Mouse (Mus musculus): ENCODE results near the gene Olfr186.
"Not testable (repeated sequence)": the region's sequence is repeated elsewhere in the genome, so short reads cannot be mapped to it uniquely, and the experiment has no call there.

The Olfr186 gene

DNA sequence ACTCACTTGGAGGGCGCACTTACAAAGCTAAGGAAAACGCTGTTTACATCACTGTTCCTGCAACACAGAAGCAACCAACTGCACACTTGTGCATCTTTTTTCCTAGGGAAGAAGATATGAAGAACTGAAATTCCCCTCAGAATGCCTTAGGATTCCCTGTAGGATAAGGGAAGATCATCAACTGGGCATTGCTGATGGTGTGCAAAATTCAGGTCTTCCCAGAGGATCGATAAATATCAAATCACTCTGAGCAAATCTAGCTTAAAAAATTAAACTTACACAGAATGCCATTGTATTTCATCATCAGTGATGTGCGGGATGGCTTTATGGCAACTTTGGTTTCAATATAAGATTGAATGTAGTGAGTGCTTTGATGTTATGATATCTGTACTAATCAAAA lies at the start of gene Olfr186:
TSS of gene Olfr186 (minus strand) at position 101 of the 400 bp plus-strand sequence.
- DNase-seq: no peak

DNA sequence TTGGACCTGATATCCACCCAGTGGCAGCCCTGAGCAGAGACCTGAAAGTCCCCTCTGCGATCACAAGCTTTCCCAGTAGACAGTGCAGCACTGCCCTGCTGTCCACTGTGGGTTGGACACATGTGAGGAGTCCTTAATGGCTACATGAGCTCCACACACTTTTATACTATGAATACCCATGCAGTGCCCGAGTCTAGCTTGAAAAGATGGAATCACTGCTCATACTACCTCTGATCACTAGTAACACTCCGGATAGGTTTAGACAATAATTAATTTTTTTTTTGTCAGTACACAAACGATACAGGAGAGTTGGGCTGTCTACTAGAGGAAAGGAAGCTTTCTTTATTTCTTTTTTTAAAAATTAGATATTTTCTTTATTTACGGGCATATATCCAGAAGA lies 47.8 kb upstream of the Olfr186 start, which contains the start of gene Olfr190:
TSS of gene Olfr190 (minus strand) at position 101 of the 400 bp plus-strand sequence.
- no peak for DNase-seq

DNA sequence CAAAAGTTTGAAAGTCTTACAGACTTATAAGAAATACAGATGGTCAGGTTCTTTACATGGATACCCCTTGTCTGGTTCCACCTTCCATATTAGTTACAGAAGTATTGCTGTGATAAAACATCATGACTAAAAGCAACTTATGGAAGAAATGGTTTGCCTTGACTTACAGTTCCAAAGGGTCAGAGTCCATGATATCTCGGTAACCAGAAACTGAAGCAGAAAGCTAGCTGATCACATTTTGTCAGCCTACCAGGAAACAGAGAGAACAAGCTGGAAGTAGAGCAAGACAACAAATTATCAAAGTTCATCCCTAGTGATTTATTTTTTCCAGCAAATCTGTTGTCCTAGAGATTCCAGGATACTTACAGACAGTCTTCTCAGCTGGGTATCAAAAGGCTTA lies 43.4 kb upstream of the Olfr186 start:
- DNase-seq: no peak

DNA sequence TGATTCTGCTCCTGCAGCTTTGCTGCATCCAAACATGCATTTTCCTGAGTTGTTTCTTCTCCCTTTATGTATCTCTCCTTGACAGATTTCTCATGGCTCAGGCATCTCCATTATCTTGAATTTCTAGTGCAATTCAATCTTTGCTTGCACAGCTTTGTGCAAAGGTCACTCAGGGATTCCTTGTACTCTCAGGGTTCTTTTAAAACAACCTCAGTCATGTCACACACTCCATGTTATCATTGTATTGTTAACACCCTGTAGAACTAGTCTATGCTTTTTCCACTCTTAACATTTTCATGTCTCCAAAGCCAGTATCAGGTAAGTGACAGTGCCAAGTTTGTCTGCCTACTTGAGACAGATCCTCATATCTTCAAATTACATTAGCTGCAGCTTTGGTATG lies 41.7 kb upstream of the Olfr186 start:
- DNase-seq: no peak

DNA sequence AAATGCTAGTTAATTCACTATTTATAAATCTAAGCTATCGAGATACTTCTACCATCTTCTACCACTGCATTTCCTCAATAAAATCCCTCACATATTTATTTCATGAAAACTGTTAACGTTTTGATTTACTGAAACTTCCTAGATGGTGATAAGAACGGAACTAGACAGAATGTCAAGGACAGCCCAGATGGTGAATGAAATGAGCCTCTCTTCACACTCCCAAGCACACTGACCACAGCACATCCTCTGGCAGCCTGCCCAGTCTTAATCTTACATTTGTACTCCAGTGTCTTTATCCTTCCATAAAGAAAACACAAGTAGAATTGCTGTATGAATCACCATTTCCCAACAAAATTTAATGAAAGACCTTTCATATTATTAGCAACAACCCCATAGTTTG lies 32.3 kb upstream of the Olfr186 start:
- not testable (repeated sequence) for DNase-seq

DNA sequence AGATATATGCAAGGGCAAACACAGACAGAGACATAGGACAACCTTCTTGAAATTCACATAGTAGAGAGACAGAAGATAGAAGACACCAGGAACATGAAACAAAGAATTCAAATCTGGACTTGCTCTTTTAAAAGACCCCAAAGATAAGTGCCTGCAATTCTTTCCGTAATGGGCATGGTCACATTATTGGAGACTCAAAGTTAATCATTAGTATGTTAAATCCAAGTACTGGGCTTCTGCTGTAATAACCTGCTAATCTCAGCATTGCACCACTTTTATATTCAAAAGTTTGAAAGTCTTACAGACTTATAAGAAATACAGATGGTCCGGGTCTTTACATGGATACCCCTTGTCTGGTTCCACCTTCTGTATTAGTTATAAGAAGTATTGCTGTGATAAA lies 19.2 kb upstream of the Olfr186 start:
- DNase-seq: not testable (repeated sequence)

DNA sequence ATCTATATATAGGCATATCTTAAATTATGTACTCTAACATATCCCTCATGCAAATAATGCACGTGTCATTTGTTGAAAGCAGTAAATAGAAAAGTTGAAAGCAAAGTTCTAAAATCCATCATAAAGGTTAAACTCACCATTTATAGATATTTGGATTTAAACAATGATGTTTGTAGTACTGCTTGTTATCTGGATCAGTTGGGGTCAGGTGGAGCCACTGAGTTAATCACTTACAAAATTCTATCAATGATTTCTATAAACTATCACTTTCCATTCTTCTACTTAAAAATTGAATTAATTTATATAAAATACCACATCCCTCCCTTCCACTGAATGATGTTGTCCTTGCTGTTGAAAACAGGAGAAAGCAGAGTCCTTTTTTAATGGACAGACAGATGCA lies 18.8 kb upstream of the Olfr186 start:
- no peak for DNase-seq

DNA sequence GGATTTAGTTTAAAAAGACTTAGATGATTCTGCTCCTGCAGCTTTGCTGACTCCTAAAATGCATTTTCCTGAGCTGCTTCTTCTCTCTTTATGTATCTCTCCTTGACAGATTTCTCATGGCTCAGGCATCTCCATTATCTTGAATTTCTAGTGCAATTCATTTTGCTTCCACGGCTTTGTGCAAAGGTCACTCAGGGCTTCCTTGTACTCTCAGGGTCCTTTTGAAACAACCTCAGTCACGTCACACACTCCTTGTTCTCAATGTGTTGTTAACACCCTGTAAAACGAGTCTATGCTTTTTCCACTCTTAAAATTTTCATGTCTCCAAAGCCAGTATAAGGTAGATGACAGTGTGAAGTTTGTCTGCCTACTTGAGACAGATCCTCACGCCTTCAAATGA lies 17.5 kb upstream of the Olfr186 start:
- no peak for DNase-seq

DNA sequence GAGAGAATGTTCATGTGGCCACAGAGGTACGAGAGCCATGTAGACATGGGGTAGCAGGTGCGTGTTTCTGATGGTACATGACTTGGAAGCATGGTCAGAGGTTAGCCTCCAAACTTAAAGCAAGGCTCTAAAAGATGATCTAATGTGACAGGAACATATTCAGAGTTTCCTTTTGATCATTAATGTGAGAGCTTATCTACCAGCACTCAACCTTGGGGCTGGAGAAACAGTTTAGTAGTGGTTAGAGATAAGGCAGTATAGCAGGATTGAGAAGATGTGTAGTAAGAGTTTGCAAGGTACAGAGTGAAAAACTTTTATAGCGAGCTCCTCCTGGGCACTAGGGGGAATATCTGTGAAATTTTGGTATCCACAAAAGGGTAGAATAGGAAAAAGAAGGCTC lies 15.7 kb upstream of the Olfr186 start:
- DNase-seq: no peak

DNA sequence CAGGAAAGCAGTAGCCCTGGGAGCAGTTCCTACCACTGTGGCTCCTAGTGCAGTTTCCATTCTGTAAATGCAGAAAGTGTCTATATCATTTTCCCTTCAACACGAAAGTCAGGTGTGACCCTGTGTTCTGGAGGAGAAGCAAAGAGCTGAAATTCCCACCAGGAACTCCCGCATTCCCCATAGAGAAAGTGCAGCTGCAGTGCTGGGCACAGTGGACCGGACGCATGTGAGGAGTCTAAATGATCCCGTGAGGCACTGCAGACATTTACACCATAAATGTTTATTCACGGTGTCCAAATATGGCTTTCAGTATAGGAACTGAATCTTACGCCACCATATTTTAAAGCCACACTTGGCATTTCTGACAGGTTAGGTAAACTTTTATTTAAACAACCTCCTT lies 9.6 kb upstream of the Olfr186 start, which contains the start of gene Olfr187:
TSS of gene Olfr187 (minus strand) at position 58 of the 400 bp plus-strand sequence.
- no peak for DNase-seq

DNA sequence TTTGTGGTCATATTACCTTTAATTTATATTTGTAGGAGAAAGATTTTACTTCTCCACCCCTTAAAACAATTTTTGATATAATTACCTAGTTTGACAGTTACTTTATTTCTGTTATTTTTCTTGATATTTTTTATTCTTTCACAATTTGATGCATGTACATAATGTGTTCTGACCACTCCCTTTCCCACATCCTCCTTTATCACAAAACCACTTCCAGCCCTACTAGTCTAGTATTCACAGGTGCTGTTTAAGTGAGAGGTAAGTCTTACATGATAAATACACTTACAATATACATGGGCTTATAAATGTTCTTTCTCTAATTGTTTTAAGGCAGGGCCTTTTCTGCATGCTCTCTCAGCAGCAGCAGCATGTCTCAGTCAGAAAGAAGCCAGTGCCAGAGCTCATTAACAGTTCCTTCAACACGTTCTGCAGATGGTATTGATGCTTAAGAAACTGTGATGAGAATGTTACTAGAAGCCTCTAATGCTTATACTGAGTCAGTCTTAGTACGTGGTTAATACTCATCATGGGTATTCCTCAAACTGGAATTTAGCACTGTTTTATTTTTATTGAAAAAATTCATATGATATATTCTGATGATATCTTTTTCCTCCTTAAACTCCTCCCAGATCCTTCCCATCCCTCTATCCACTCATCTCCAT lies 16.6 kb downstream of the Olfr186 start:
- DNase-seq: no peak

DNA sequence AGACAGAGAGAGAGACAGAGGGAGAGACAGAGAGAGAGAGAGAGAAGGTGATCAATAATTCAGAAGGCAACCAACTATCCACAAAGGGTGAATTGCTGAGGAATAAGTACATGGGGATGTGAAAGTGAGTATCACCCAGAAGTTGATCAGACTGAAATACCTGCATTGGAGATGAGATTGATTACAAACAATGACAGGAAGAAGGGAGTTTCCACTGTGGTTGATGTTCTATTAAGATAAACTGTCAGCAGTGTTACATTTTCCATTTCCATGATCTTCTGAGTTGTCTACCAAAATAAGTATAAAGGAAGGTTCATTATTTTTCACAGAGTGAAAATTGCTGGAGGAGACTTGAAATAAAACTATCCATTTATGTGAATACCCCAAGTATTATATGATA lies 22.9 kb downstream of the Olfr186 start:
- no peak for DNase-seq

DNA sequence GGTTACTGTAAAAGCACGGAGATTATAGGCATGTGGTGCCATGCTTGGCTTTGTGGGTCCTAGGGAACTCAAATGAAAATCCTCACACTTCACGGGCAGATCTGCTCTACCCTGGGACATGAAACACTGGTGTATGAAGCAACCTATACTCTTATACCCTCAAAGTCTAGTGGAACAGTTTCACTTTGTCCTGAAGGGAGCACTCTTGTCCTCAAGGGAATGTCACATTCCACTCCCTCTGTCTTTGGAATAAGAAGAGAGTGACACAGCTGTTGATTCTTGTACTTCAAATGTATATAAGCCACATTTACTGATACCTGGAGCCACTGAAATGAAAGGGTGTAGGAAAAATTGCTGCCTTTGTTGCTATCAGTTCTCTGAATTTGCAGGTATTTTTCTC lies 35.0 kb downstream of the Olfr186 start, which contains the start of gene Olfr183:
TSS of gene Olfr183 (plus strand) at position 301 of the 400 bp plus-strand sequence.
- DNase-seq: no peak
